Mouse (Mus musculus) spleen, adult 2 months (tissue): ENCODE measurements around the gene Slc17a1. TPM values are rescaled to one million over a fixed set of nuclear protein-coding genes. Genes with fewer than 3 reads are reported as not detected.

ENCODE experiments used
- DNase-seq, 2 experiments: peaks; one replicate each; pipeline versions ENCODE4 v3.0.0 to v3.0.0-alpha.2; 2012 to 2021; ENCODE audit warnings: low spot score in 2 of 2, low read depth in 1 of 2
- H3K27ac ChIP-seq: fragments of 200-500 bp; 2 replicates; pipeline ENCODE4 v1.5.1; 2012; ENCODE audit warnings: low read length, inconsistent platforms; ENCODE audit not compliant: insufficient read depth
- H3K27me3 ChIP-seq: fragments of 200-500 bp; 2 replicates; pipeline ENCODE4 v1.6.1; 2012; ENCODE audit warnings: mild to moderate bottlenecking, moderate library complexity, low read length, inconsistent platforms; ENCODE audit not compliant: control insufficient read depth, insufficient read depth
- H3K36me3 ChIP-seq: fragments of 200-500 bp; 2 replicates; pipeline ENCODE4 v1.6.1; 2012; ENCODE audit warnings: mild to moderate bottlenecking, low read length, inconsistent platforms; ENCODE audit not compliant: control insufficient read depth, insufficient read depth
- H3K4me1 ChIP-seq: fragments of 200-500 bp; 2 replicates; pipeline ENCODE4 v1.6.1; 2011; ENCODE audit warnings: inconsistent platforms; ENCODE audit not compliant: control insufficient read depth, insufficient read depth, insufficient read length
- H3K4me3 ChIP-seq: fragments of 200-500 bp; 2 replicates; pipeline ENCODE4 v1.5.1; 2011; ENCODE audit warnings: mild to moderate bottlenecking, inconsistent platforms; ENCODE audit not compliant: insufficient read depth, insufficient read length; ENCODE audit errors: extremely low read depth
- CTCF ChIP-seq: fragments of 200-500 bp; IDR thresholded peaks from 2 replicates; pipeline ENCODE4 v1.5.1; 2011; ENCODE audit warnings: mild to moderate bottlenecking, inconsistent platforms; ENCODE audit not compliant: insufficient read depth, insufficient read length, insufficient replicate concordance; ENCODE audit errors: extremely low read depth
- POLR2A ChIP-seq: fragments of 200-500 bp; IDR thresholded peaks from 2 replicates; pipeline ENCODE4 v1.6.1; 2011; ENCODE audit warnings: low read depth, low read length, inconsistent platforms
- WGBS: fragments of 180-500 bp; shearing (Covaris S2); methylation state at CpG from one replicate; pipeline ENCODE4 v1.1.7; 2018; 5-methylcytosine and 5-hydroxymethylcytosine counted together
- polyA plus RNA-seq: library from polyadenylated mRNA; depleted of rRNA; stranded (reverse); fragments of >200 nt; gene quantifications from 2 replicates; pipeline ENCODE4 v1.2.3, GENCODE M21; 2012; rRNA removed

Slc17a1 gene
- polyA plus RNA-seq, 1 experiment, result 0.11 TPM

- no peak overlapping the region for H3K27ac ChIP-seq
- H3K36me3 ChIP-seq, result no peaks in the 10 kb centered on the region
- H3K4me1 ChIP-seq, result no peaks in the 10 kb centered on the region
- no peaks in the 10 kb centered on the region for H3K27me3 ChIP-seq
- 65% methylated on average over 3 of the region's 3 CpGs for WGBS
- H3K4me3 ChIP-seq, result no peak overlapping the region
- TF ChIP-seq POLR2A (no peak), CTCF (no peak)
- no peak for DNase-seq
Measured at GRCm38 (mm10) chr13:23928637-23929036, 61.1 kb downstream of the Slc17a1 start.

DNA sequence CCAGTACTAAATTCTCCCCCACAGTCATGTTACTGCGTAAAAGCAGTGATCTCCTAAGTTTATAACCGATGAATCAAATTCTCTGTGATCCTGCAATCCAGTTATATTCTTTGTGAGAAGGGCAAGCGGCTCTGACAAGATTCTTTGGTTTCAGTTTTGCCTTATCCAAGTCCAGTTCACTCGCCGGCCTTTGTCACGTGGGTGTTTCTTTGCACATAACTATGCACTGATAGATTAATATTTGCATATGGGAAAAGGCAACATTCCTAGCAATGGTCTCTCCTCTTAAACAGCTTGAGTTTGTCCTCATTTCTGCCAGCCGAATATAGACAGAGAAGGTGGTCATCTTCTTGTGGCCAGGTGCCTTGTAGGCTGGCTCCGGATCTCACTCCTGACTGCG is 62.9 kb downstream of the Slc17a1 start:
- WGBS, result 93% methylated on average over 9 of the region's 9 CpGs
- H3K27ac ChIP-seq, result no peak overlapping the region

GRCm38 (mm10) chr13:23930904-23931303 is 63.4 kb downstream of the Slc17a1 start:
- 88% methylated on average over 11 of the region's 11 CpGs for WGBS
- H3K27me3 ChIP-seq, result no peaks in the 10 kb centered on the region
- no peak for DNase-seq
- H3K4me3 ChIP-seq, result no peak overlapping the region
- no peak overlapping the region for H3K27ac ChIP-seq
- no peaks in the 10 kb centered on the region for H3K4me1 ChIP-seq
- TF ChIP-seq CTCF (no peak), POLR2A (no peak)
- H3K36me3 ChIP-seq, result no peaks in the 10 kb centered on the region

More for the DNA sequence above, 62.9 kb downstream of the Slc17a1 start:
- TF ChIP-seq POLR2A, result no peak
- no peak for TF ChIP-seq CTCF
- H3K4me3 ChIP-seq, result no peak overlapping the region
- no peaks in the 10 kb centered on the region for H3K4me1 ChIP-seq
- no peaks in the 10 kb centered on the region for H3K27me3 ChIP-seq
- H3K36me3 ChIP-seq, result no peaks in the 10 kb centered on the region
- DNase-seq, result no peak

- WGBS, result 97% methylated on average over 39 of the region's 39 CpGs
- Histone ChIP-seq H3K27me3 (no peaks in the 10 kb centered on the region), H3K27ac (no peak within 1 kb of the TSS), H3K4me3 (no peak within 1 kb of the TSS), H3K36me3 (no peaks in the 10 kb centered on the region), H3K4me1 (no peaks in the 10 kb centered on the region)
- TF ChIP-seq POLR2A (no peak), CTCF (no peak)
- no peak for DNase-seq
Measured at GRCm38 (mm10) chr13:23933421-23934210, 66.1 kb downstream of the Slc17a1 start, which contains the start of gene Hist1h2ba. Hist1h2ba (minus strand) TSS chr13:23934156.

GRCm38 (mm10) chr13:23934211-23934520 is 66.6 kb downstream of the Slc17a1 start, which contains the start of gene Hist1h2aa:
Hist1h2aa (plus strand) TSS chr13:23934462.
- Histone ChIP-seq H3K4me1 (no peaks in the 10 kb centered on the region), H3K36me3 (no peaks in the 10 kb centered on the region), H3K27ac (no peak within 1 kb of the TSS), H3K4me3 (no peak within 1 kb of the TSS), H3K27me3 (no peaks in the 10 kb centered on the region)
- DNase-seq, result no peak
- 95% methylated on average over 10 of the region's 10 CpGs for WGBS
- TF ChIP-seq CTCF, result no peak
- TF ChIP-seq POLR2A, result no peak

DNA sequence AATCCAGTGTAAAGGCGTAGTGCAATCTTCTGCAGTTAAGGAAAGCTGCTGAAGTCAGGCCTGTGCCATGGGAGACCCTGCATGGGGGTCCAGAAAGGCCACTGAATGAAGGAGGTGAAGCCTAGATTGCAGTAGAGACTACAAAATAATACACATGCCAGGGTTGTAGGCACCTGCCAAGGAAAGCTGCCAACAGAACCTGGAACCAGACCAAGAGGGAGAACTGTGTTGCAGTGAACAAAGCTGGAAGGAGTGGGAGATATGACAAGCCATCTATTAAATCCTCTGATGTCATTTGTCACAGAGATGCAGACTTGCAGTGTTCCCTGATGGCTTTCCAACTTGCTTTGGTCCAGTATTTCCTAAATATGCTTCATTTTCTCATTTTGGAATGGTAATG is 71.1 kb downstream of the Slc17a1 start:
- H3K4me1 ChIP-seq, result no peaks in the 10 kb centered on the region
- TF ChIP-seq CTCF (no peak), POLR2A (no peak)
- no peak overlapping the region for H3K27ac ChIP-seq
- no peak overlapping the region for H3K4me3 ChIP-seq
- H3K36me3 ChIP-seq, result no peaks in the 10 kb centered on the region
- 97% methylated on average over 1 of the region's 1 CpGs for WGBS
- no peaks in the 10 kb centered on the region for H3K27me3 ChIP-seq
- DNase-seq, result no peak

- TF ChIP-seq CTCF (no peak), POLR2A (no peak)
- no peak overlapping the region for H3K4me3 ChIP-seq
- 80% methylated on average over 6 of the region's 6 CpGs for WGBS
- H3K27ac ChIP-seq, result no peak overlapping the region
- no peaks in the 10 kb centered on the region for H3K27me3 ChIP-seq
- H3K4me1 ChIP-seq, result no peaks in the 10 kb centered on the region
- no peak for DNase-seq
- no peaks in the 10 kb centered on the region for H3K36me3 ChIP-seq
Measured at GRCm38 (mm10) chr13:23940291-23940690, 72.7 kb downstream of the Slc17a1 start.

DNA sequence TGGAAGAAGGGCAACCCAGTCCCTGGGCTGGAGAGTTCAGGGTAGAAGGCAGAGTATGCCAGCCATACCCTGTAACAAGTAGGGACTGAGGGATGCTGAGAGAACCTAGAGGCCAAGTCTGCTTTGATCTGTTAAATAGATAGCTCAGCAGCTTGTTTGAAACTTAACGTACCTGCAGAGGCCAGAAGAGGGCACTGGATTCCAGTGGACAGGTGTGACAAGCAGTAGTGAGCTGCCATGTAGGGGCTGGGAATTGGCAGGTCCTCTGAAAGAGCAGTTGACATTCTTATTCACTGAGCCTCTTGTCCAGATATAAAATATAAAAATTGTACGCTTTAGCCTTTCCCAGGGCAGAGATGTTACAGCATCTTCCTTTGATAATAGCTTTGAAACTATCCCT is 75.3 kb downstream of the Slc17a1 start:
- TF ChIP-seq POLR2A (no peak), CTCF (no peak)
- Histone ChIP-seq H3K4me3 (no peak overlapping the region), H3K27me3 (no peaks in the 10 kb centered on the region), H3K4me1 (no peaks in the 10 kb centered on the region), H3K36me3 (no peaks in the 10 kb centered on the region), H3K27ac (no peak overlapping the region)
- DNase-seq, result no peak
- 77% methylated on average over 2 of the region's 2 CpGs for WGBS

Other genes starting within 250 kb of the Slc17a1 start
- gene Hist1h2be, start 246.6 kb upstream of the Slc17a1 start, polyA plus RNA-seq, result 2.8 and 3.8 TPM in 2 replicates
- 2.9 and 3.7 TPM in 2 replicates for gene Hist1h1e, start 245.2 kb upstream of the Slc17a1 start, polyA plus RNA-seq
- gene Hist1h2ac, start 183.8 kb upstream of the Slc17a1 start, polyA plus RNA-seq, result 1.2 and 2.0 TPM in 2 replicates
- gene Hist1h2bc, start 183.6 kb upstream of the Slc17a1 start, polyA plus RNA-seq, result 41.8 and 44.4 TPM in 2 replicates
- gene Hist1h1t, start 171.9 kb upstream of the Slc17a1 start, polyA plus RNA-seq, result not detected in 2 replicates
- 20.0 and 33.6 TPM in 2 replicates for gene Hist1h4c, start 169.3 kb upstream of the Slc17a1 start, polyA plus RNA-seq
- 20.7 and 26.1 TPM in 2 replicates for gene Hfe, start 156.9 kb upstream of the Slc17a1 start, polyA plus RNA-seq
- gene Hist1h1c, start 128.9 kb upstream of the Slc17a1 start, polyA plus RNA-seq, result 20.9 and 25.5 TPM in 2 replicates
- 35.9 and 50.3 TPM in 2 replicates for gene Hist1h3c, start 122.1 kb upstream of the Slc17a1 start, polyA plus RNA-seq
- 23.7 and 32.9 TPM in 2 replicates for gene Hist1h2bb, start 121.0 kb upstream of the Slc17a1 start, polyA plus RNA-seq
- gene Hist1h2ab, start 116.6 kb upstream of the Slc17a1 start, polyA plus RNA-seq, result 28.4 and 40.3 TPM in 2 replicates
- 54.9 and 68.9 TPM in 2 replicates for gene Hist1h3b, start 115.5 kb upstream of the Slc17a1 start, polyA plus RNA-seq
- 19.0 and 27.4 TPM in 2 replicates for gene Hist1h4b, start 110.7 kb upstream of the Slc17a1 start, polyA plus RNA-seq
- 16.1 and 29.5 TPM in 2 replicates for gene Hist1h4a, start 106.5 kb upstream of the Slc17a1 start, polyA plus RNA-seq
- 38.4 and 54.1 TPM in 2 replicates for gene Hist1h3a, start 105.4 kb upstream of the Slc17a1 start, polyA plus RNA-seq
- gene Hist1h1a, start 104.1 kb upstream of the Slc17a1 start, polyA plus RNA-seq, result 1.3 and 1.5 TPM in 2 replicates
- gene Trim38, start 97.8 kb upstream of the Slc17a1 start, polyA plus RNA-seq, result not detected in 2 replicates
- gene Slc17a2, start 60.8 kb upstream of the Slc17a1 start, polyA plus RNA-seq, result not detected in 2 replicates
- 0.06 TPM in 1 of 2 replicates, not detected in the other for gene Slc17a3, start 28.3 kb upstream of the Slc17a1 start, polyA plus RNA-seq
- gene Slc17a4, start 47.3 kb downstream of the Slc17a1 start, polyA plus RNA-seq, result 0.07 and 0.13 TPM in 2 replicates
- not detected in 2 replicates for gene Hist1h2ba, start 66.4 kb downstream of the Slc17a1 start, polyA plus RNA-seq
- gene Hist1h2aa, start 66.7 kb downstream of the Slc17a1 start, polyA plus RNA-seq, result not detected in 2 replicates
- not detected in 2 replicates for gene Scgn, start 123.5 kb downstream of the Slc17a1 start, polyA plus RNA-seq